Mouse (Mus musculus): ENCODE data around the gene Ppp1r12b.

Gene Ppp1r12b

GRCm38 (mm10) chr1:134938233-134938632 is 17.5 kb downstream of the Ppp1r12b start:
- DNase-seq, result no peak

- no peak for DNase-seq
These were observed 19.4 kb downstream of the Ppp1r12b start for GRCm38 (mm10) chr1:134936335-134936734.

- DNase-seq, result no peak
These were observed 23.3 kb downstream of the Ppp1r12b start for GRCm38 (mm10) chr1:134932431-134932830.

- no peak for DNase-seq
These were observed 36.7 kb downstream of the Ppp1r12b start for GRCm38 (mm10) chr1:134919010-134919409.

GRCm38 (mm10) chr1:134915421-134915820 is 40.3 kb downstream of the Ppp1r12b start:
- no peak for DNase-seq

GRCm38 (mm10) chr1:134913535-134913934 is 42.2 kb downstream of the Ppp1r12b start:
- DNase-seq, result peak; percentile 38

- no peak for DNase-seq
These were observed 43.9 kb downstream of the Ppp1r12b start for GRCm38 (mm10) chr1:134911892-134912291.

GRCm38 (mm10) chr1:134910037-134910436 is 45.7 kb downstream of the Ppp1r12b start:
- no peak for DNase-seq

GRCm38 (mm10) chr1:134909442-134909841 is 46.3 kb downstream of the Ppp1r12b start:
- no peak for DNase-seq

GRCm38 (mm10) chr1:134902051-134902619 is 53.6 kb downstream of the Ppp1r12b start:
- no peak for DNase-seq

- no peak for DNase-seq
These were observed 59.7 kb downstream of the Ppp1r12b start for GRCm38 (mm10) chr1:134896008-134896407.

- no peak for DNase-seq
These were observed 60.9 kb downstream of the Ppp1r12b start for GRCm38 (mm10) chr1:134894803-134895202.

GRCm38 (mm10) chr1:134891916-134892315 is 63.8 kb downstream of the Ppp1r12b start:
- DNase-seq, result no peak

GRCm38 (mm10) chr1:134889629-134890028 is 66.1 kb downstream of the Ppp1r12b start:
- DNase-seq, result no peak

GRCm38 (mm10) chr1:134875800-134876199 is 79.9 kb downstream of the Ppp1r12b start:
- DNase-seq, result no peak

GRCm38 (mm10) chr1:134872678-134873077 is 83.1 kb downstream of the Ppp1r12b start:
- DNase-seq, result no peak

GRCm38 (mm10) chr1:134866426-134866825 is 89.3 kb downstream of the Ppp1r12b start:
- DNase-seq, result no peak

- DNase-seq, result no peak
These were observed 90.2 kb downstream of the Ppp1r12b start for GRCm38 (mm10) chr1:134865552-134865951.

- DNase-seq, result no peak
These were observed 95.2 kb downstream of the Ppp1r12b start for GRCm38 (mm10) chr1:134860538-134860937.

- peak; percentile 65 for DNase-seq
These were observed 97.2 kb downstream of the Ppp1r12b start for GRCm38 (mm10) chr1:134858344-134859053.

GRCm38 (mm10) chr1:134854325-134854982 is 101.3 kb downstream of the Ppp1r12b start:
- peak; percentile 90 for DNase-seq

GRCm38 (mm10) chr1:134852797-134853196 is 102.9 kb downstream of the Ppp1r12b start:
- DNase-seq, result no peak

- no peak for DNase-seq
These were observed 104.5 kb downstream of the Ppp1r12b start for GRCm38 (mm10) chr1:134851211-134851610.

- DNase-seq, result no peak
These were observed 105.4 kb downstream of the Ppp1r12b start for GRCm38 (mm10) chr1:134850361-134850760.

All from cerebellum, adult 9-10 months (tissue).